Mouse (Mus musculus): ENCODE data around the gene Magea2. TPM values are rescaled to one million over a fixed set of nuclear protein-coding genes. Genes with fewer than 3 reads are reported as not detected.

Gene Magea2
- polyA plus RNA-seq (2012; ENCODE audit: low replicate concordance): not detected in 2 replicates

DNA sequence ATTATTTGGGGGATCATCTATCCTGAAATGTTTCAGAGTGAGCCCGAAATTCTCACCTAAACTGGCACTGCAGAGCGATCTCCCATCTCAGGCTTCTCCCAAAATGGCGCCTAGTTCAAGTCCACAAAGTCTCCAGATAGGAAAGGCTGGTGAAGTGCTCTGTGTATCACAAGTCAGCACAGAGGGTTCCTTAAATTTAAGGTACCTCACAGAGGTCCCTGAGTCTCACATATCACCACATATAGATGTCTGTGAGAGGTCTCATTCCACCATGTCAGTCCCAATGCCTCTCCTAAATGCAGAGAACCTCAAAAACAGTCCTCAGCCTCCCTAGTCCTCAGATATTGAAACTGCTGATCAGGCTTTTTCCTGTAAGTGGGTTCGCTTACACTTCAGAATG is at the start of gene Magea2:
Gene Magea2 (minus strand): TSS at position 101 of the 400 bp plus-strand sequence.

DNA sequence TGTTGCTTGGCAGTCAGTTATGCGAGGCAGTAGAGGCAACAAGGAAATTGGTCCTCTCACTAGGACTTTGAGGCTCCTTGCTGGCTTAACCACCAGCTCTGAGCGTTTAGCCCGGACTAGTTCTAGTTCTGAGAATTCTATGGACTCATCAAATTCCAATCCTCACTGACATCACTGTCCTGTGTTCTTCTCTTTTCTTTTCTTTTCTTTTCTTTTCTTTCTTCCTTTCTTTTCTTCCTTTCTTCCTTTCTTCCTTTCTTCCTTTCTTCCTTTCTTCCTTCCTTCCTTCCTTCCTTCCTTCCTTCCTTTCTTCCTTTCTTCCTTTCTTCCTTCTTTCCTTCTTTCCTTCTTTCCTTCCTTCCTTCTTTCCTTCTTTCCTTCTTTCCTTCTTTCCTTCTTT is 34.8 kb upstream of the Magea2 start, which contains the start of gene Cldn34b2:
Gene Cldn34b2 (minus strand): TSS at position 101 of the 400 bp plus-strand sequence.

DNA sequence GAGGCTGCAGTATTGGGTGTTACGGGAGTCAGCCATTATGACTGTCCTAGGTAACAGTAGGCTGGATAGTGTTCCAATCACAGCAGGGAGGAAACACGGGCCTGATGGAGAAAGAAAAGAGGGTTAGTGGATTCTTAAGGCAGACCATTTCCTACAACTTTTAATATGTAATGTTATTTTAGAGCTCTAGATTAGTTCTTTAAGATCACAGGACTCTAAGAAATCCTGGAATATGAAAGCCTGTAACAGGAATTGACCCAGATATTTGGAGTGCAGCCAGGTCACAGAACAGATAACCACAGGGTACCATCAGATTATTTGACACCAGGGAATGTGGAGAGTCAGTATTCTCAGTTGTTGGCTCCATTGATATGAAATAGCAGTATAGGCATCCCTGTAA is 3.8 kb downstream of the Magea2 start, which contains the start of gene Magea1:
Gene Magea1 (minus strand): TSS at position 101 of the 400 bp plus-strand sequence.

DNA sequence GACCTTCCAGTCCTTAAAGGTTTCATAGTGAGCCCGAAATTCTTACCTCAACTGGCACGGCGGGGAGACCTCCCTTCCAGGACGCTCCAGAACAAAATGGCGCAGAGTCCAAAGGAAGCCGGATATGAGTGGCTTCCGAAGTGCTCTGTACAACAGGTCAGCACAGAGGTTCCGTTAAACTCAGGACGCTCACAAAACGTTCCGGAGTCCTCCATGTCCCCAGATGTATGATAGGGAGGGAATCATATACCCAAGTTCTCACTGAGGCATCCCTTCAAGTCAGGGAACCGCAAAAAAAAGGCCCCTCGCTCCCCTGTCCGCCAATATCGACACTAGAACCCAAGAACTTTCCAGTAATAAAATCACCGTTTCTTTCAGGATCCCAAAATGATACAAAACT is 30.4 kb downstream of the Magea2 start, which contains the start of gene Magea5:
Gene Magea5 (minus strand): TSS at position 101 of the 400 bp plus-strand sequence.

GRCm38 (mm10) chrX:154995750-154996149 is 97.7 kb downstream of the Magea2 start, which contains the start of gene Magea8:
Magea8 (minus strand) TSS chrX:154995850.

Other genes with a start within 250 kb of the Magea2 start
- not detected in 2 replicates for gene Cldn34b1, start 203.4 kb downstream of the Magea2 start, polyA plus RNA-seq (2012; ENCODE audit: low replicate concordance)
- not detected in 2 replicates for gene Magea6, start 157.7 kb downstream of the Magea2 start, polyA plus RNA-seq (2012; ENCODE audit: low replicate concordance)
- gene Magea3, start 144.2 kb downstream of the Magea2 start, polyA plus RNA-seq (2012; ENCODE audit: low replicate concordance): not detected in 2 replicates
- not detected in 2 replicates for gene Magea8, start 97.8 kb downstream of the Magea2 start, polyA plus RNA-seq (2012; ENCODE audit: low replicate concordance)
- gene Magea5, start 30.5 kb downstream of the Magea2 start, polyA plus RNA-seq (2012; ENCODE audit: low replicate concordance): not detected in 2 replicates
- not detected in 2 replicates for gene Magea1, start 3.9 kb downstream of the Magea2 start, polyA plus RNA-seq (2012; ENCODE audit: low replicate concordance)
- not detected in 2 replicates for gene Cldn34b2, start 34.7 kb upstream of the Magea2 start, polyA plus RNA-seq (2012; ENCODE audit: low replicate concordance)
- 7.3 and 22.6 TPM in 2 replicates for gene Sat1, start 122.8 kb upstream of the Magea2 start, polyA plus RNA-seq (2012; ENCODE audit: low replicate concordance)
- 0.66 and 6.5 TPM in 2 replicates for gene Acot9, start 168.8 kb upstream of the Magea2 start, polyA plus RNA-seq (2012; ENCODE audit: low replicate concordance)
- 10.8 and 39.4 TPM in 2 replicates for gene Prdx4, start 247.1 kb upstream of the Magea2 start, polyA plus RNA-seq (2012; ENCODE audit: low replicate concordance)

All from leukemia stem cell, adult 10-12 weeks (primary cell).